Mouse (Mus musculus) neural tube, embryonic 15.5 days (tissue): ENCODE results near the gene Foxb2. TPM values are rescaled to one million over a fixed set of nuclear protein-coding genes. Genes with fewer than 3 reads are reported as not detected.

Experiments
- polyA plus RNA-seq: library from polyadenylated mRNA; unstranded; fragments of >200 nt; fragmentation: Nextera tagmentation; extraction: Ambion mirVana; gene quantifications from 2 replicates; pipeline ENCODE4 v1.2.1, GENCODE M21; 2015

Gene Foxb2
- polyA plus RNA-seq, 1 experiment from 2014 or later, result not detected

Other genes starting within 250 kb of the Foxb2 start
- gene Vps13a, start 92.9 kb downstream of the Foxb2 start, polyA plus RNA-seq, result 8.8 and 10.8 TPM in 2 replicates
- 9.5 and 11.5 TPM in 2 replicates for gene Prune2, start 82.3 kb upstream of the Foxb2 start, polyA plus RNA-seq